Mouse (Mus musculus) megakaryocyte progenitor cell, adult 5-6 weeks (primary cell): Measurements from ENCODE around the gene Auts2. TPM values are rescaled to one million over a fixed set of nuclear protein-coding genes. Genes with fewer than 3 reads are reported as not detected.
A peak's percentile ranks its signal among the peaks of the same experiment; 100 is the strongest.

Experiments used
- ATAC-seq: replicated peaks from 2 replicates; pipeline ENCODE4 v1.8.0; 2016; ENCODE audit warnings: mild to moderate bottlenecking, moderate TSS enrichment, inconsistent platforms; ENCODE audit not compliant: poor library complexity
- total RNA-seq, 2 experiments: library from RNA; stranded (forward) in 1 of 2; stranded (reverse) in 1 of 2; fragments of 157-497, 149-512 nt in 1 of 2; fragments of 200-1000 nt in 1 of 2; gene quantifications; 2 replicates each; pipeline versions ENCODE4 v1.2.3 to v1.2.4; 2015 to 2017

Gene Auts2
- total RNA-seq, 2 experiments from 2014 or later: 3.9 to 15.0 TPM

GRCm38 (mm10) chr5:131710735-131711473 lies 832.2 kb downstream of the Auts2 start:
- no peak for ATAC-seq

- ATAC-seq: no peak
These were observed 835.7 kb downstream of the Auts2 start for GRCm38 (mm10) chr5:131707471-131707870.

- ATAC-seq: no peak
These were observed 839.4 kb downstream of the Auts2 start for GRCm38 (mm10) chr5:131703729-131704128.

- ATAC-seq: no peak
These were observed 840.2 kb downstream of the Auts2 start for GRCm38 (mm10) chr5:131702840-131703392.

- ATAC-seq: no peak
These were observed 844.2 kb downstream of the Auts2 start for GRCm38 (mm10) chr5:131698900-131699299.

GRCm38 (mm10) chr5:131690781-131691180 lies 852.4 kb downstream of the Auts2 start:
- ATAC-seq: no peak

GRCm38 (mm10) chr5:131686956-131687618 lies 856.1 kb downstream of the Auts2 start:
- no peak for ATAC-seq

- no peak for ATAC-seq
These were observed 862.9 kb downstream of the Auts2 start for GRCm38 (mm10) chr5:131680127-131680845.

- no peak for ATAC-seq
These were observed 863.6 kb downstream of the Auts2 start for GRCm38 (mm10) chr5:131679523-131679922.

GRCm38 (mm10) chr5:131677518-131677917 lies 865.6 kb downstream of the Auts2 start:
- ATAC-seq: no peak

- no peak for ATAC-seq
These were observed 869.4 kb downstream of the Auts2 start for GRCm38 (mm10) chr5:131673696-131674095.

GRCm38 (mm10) chr5:131665068-131665467 lies 878.1 kb downstream of the Auts2 start:
- ATAC-seq: no peak

GRCm38 (mm10) chr5:131664657-131665056 lies 878.5 kb downstream of the Auts2 start:
- no peak for ATAC-seq

GRCm38 (mm10) chr5:131662657-131663056 lies 880.5 kb downstream of the Auts2 start:
- ATAC-seq: no peak

GRCm38 (mm10) chr5:131658822-131659515 lies 884.2 kb downstream of the Auts2 start:
- ATAC-seq: no peak

GRCm38 (mm10) chr5:131654206-131654605 lies 888.9 kb downstream of the Auts2 start:
- ATAC-seq: no peak

GRCm38 (mm10) chr5:131650381-131650891 lies 892.7 kb downstream of the Auts2 start:
- peak; percentile 91 for ATAC-seq

GRCm38 (mm10) chr5:131647683-131648119 lies 895.4 kb downstream of the Auts2 start:
- ATAC-seq: no peak

- ATAC-seq: no peak
These were observed 896.0 kb downstream of the Auts2 start for GRCm38 (mm10) chr5:131647104-131647682.

GRCm38 (mm10) chr5:131646192-131646775 lies 896.9 kb downstream of the Auts2 start:
- no peak for ATAC-seq
